Mouse (Mus musculus) fibroblast of lung, adult 2 months (primary cell): ENCODE data around the gene 3110009E18Rik.

Source experiments
- DNase-seq: peaks from one replicate; pipeline ENCODE4 v3.0.0-alpha.2; 2011; ENCODE audit warnings: low read depth

3110009E18Rik gene

DNA sequence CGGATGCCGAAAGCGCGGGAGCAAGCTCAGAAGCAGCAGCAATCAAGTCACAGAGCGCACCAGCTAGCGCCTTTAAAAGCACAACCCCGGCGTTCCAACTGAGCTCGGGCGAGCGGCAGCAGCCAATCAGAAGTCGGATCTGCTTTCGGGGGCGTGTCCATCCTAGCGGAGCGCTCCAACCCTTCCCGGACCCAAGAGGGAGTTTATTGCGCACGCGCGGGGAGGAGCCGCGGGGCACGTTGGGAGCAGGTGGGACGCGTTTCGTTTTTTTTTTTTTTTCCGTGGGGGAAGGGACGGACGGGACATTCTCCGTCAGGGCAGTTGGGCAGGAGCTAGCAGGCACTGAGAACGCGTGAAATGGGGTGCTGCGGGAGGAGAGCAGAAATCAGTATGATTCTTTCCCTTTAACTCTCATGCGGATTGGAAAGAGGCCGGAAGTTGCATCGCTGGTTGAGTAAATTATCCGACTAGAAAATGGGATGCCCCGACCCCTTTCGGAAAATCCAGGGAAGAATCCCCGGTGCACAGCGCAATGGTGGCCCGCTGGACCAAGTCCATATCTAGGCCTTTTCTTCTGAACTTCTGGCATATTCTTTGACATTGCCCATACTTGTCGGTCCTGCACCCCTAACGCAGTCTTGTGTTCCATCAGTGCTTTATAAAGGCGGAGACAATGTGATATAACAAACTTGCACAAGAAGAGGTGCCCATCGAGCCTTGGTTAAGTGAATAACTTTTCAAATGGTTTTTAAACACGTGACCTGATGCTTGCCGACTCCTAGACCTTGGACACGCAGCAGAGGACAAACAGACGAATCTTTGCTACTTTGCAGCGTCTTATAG lies at the start of gene 3110009E18Rik, which contains the start of gene Dbi:
Gene 3110009E18Rik (plus strand): TSS at position 219 of the 843 bp plus-strand sequence.
Gene Dbi (minus strand): TSS at position 110 of the 843 bp plus-strand sequence.
- peak; percentile 96 for DNase-seq

DNA sequence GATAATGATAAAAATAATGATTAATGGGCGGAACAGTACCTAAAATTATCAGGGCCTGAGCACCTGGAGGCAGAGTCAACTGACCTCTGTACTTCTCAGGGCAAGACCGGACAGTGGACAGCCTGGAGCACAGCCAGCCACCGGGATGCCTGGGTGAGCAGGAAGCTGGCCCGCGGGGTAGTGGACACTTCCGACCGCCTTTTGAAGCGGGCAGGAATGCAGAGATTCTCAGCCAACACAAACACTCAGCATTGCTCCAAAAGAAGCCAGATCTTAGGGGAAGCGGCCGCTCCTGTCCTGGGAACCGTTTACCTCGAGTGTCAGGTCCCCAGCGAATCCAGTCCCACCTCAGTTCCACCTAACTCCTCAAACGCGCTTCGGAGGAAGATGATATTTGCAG lies 48.1 kb upstream of the 3110009E18Rik start:
- no peak for DNase-seq

DNA sequence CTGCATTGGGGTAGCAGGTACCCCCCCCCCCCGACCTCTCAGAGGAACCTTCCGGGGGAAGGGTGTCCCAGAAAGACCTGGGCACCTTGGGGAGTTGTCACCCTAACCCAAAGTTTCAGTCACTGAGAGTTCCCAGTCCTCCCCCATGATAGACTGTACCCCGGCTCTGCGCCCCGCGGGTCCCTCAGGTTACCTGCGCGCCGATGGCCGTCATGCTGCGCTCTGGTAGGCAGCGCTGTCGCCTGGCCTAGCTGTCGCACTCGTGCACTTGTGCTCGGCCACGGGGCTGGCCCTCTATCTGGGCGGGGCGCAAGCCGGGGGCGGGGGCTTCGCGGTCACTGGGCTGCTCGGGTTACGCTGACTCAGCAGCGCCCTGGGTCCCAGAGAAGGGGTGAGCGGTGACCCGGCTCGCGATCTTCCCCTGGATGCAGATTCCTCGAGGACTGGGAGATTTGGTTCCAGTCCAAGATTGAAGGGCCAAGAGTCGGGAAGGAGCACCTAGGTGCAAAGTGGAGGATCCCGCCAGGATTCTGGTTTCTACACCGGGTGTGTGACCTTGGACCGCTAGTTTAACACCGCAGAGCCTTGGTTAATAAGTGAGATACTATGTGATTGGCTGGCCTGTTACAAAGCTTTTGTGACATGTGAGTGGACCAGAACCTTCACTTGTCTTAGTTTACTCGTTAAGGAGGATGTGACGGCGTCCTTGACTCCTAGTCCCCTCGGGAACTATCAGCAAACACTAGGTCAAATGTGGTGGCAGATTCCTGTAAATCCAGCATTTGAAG lies 47.3 kb upstream of the 3110009E18Rik start, which contains the start of gene Tmem37:
Gene Tmem37 (minus strand): TSS at position 556 of the 788 bp plus-strand sequence.
- no peak for DNase-seq

DNA sequence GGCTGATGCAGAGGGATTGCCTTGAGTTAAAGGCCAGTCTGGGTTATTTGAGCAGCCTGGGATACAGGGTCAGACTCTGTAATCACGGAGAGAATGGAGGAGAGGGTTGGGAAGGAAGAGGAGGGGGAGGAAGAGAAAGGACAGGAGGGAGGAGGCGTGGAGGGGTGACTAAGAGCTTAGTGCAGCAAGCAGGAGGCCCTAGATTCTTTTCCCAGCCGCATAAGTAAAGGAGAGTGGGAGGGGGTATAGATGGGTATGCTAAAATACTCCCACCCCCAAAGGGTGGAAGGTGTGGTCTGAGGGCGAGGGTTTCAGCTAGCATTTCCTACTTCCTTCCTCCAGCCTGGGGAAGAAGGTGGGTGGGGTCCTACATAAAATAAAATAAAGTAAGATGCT lies 46.7 kb upstream of the 3110009E18Rik start:
- DNase-seq = no peak

DNA sequence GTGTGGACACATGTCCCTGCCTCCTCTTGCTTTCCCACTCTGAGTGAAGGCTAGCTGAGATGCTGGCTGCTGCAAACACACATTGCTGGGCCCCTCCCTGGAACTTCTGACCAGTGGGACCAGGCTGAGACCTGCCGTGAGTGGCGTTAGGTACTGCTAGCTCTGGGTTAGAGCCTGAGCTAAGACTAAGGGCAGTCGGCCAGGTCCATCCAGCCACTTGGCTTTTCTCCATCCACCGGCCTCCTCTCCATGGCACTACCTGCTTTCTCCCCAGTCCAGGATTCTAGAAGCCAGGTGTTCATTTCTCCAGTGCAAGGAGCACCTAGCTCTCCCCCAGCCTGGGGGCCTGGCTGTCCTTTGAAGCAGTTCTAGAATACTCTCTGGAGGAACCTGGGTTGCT lies 46.1 kb upstream of the 3110009E18Rik start:
- no peak for DNase-seq

DNA sequence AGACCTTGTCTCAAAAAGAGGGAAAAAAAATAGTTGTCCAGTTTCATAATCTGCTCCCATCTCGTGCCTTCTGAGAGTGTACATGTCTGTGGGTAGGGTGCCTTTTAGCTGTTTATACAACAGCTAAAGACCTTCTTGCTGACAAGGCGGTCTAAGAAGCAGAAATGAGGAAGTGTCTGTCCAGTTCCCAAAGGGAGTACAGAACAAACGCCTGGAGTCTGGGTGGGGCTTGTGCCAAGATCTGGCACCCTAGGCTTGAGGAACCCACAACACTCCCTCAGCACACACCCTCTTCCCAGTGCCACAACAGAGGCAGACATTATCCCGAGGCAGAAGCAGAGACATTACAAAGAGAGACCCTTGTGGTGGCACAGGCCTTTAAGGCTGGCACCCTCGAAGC lies 45.5 kb upstream of the 3110009E18Rik start:
- DNase-seq = no peak

DNA sequence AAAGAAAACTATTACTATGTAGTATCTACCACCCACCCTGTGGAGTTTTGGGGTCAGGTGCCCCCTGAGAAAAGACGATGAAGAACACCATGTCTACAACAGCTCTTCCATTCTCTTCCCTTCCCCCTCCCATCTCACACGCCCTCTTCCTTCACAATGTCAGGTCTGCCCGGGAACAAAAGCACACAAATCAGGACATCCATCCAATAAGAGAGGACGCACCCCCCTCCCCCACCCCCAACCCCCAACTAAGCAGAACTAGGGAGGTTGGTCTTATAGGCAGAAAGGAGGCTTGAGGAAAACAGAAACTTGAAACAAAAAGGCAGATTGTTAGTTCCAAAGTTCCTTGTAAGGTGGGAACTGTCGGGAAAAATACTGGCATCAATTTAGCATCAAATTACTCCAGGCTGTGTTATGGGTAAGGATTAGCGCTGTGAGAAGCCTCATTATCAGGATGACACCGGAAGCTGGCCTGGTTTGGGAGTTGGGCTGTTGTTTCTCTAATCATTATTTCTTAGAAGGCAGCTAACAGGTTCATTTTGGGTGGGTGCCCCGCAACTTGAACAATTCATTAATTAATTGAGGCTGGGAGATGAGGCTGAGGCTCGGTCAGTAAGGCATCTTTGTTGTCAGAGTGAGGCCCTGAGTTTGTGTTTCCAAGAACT lies 43.1 kb upstream of the 3110009E18Rik start:
- DNase-seq = no peak

DNA sequence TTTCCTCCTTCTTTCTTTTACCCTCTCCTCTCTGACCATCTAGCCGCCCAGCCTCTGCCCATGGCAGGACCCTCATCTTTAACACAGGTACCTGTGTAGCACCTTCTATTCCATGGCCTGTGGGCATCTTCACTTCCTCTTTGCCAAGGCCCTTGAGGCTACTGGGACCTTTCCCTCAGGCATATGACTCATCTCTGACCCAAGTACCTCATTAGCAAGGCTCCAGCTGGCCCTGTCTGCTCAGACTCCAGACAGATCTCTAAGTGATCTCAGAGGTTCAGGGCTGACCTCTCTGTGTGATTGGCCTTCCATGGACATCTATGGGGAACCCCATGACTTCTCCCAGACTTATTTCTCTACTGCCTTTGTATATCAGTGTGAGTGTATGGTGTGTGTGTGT lies 40.4 kb upstream of the 3110009E18Rik start:
- DNase-seq = no peak

DNA sequence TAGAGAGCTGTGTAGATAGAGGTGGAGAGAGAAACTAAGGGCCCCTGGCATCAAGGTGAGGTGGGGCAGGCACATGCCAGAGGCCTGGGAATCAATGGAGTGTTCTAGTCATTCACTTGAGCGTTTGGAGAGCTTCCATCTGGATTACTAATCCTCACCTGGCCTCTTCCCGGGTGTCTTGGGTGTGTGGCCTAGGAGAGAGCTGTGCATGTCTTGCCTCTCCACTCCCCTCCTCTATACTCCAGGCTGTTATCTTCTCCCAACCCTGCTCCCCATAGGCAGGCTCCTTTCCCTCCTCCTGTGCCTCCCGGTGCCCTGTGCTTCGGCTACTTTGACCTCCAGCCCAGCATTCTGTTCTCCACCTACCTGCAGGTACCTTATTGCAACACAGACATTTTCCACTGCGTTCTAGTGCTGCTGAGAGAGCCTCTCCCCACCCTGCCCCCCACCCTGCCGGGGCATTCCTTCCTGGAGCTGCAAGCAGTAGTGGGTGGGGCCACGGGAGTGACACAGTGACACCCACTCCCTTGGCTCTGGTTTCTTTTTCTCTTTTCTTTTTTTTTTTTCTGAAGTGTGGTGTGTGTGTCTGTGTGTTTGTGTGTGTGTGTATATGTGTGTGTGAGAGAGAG lies 37.9 kb upstream of the 3110009E18Rik start:
- DNase-seq = no peak

DNA sequence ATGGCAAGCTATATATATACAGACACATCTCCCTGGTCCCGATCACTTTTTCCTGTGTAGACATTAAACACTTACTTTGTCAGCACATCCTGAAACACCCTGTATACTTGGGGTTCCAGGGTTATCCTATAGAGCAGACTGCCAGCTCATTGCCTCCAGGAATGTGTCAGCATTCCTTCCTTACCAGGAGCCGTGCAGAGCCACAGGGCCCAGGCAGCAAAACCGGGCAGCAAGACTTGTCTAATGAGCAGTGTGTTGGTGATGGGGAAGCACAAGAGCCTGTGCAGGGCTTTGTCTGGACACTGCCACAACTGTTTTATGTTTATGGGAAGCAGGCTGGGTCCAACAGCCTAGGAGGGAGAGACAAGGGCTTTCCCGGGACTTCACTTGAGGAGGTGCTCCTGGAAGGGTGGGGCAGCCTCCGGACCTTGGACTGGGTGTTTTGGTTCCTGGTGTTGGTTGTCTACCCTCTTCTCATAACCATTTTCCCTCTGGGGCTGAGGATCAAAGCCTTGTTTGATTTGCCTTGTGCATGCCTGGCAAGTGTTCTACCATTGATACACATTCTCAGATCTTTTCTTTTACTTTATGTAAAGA lies 37.0 kb upstream of the 3110009E18Rik start:
- no peak for DNase-seq

DNA sequence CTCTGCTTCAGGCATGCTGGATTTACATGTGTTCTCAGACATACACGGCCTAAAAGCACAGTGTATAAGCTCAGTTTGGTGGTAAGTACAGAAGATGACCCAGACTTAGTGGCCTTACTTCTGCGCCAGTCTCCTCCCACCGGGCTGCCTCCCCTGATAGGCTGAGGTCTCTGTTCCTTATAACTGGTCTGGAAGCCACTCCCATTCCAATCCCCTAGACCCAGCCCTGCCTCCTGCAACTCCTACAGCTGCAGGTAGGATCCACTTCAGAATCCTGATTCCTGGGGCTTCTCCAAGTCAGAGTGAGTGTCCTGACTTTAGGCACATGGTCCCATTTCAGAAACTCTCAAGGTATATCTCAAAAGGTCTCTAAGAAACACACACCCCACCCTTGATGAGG lies 35.3 kb upstream of the 3110009E18Rik start:
- DNase-seq = no peak

DNA sequence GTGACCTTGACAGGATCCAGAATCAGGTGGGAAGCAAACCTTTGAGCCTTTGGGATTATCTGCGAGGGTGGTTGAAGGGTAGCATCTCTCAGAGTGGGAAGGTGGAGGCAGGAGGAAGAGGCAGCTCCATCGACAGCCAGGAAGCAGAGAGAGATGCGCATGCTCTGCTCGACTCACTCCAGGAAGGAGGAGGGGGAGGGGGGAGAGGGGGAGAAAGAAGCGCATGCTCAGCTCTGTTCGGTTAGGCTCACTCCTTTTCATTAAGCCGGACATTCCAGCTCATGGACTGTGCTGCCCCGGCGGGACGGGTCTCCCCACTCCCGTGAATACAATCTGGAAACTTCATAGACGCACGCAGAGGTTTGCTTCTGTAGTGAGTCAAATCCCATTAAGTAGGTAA lies 34.3 kb upstream of the 3110009E18Rik start:
- no peak for DNase-seq

DNA sequence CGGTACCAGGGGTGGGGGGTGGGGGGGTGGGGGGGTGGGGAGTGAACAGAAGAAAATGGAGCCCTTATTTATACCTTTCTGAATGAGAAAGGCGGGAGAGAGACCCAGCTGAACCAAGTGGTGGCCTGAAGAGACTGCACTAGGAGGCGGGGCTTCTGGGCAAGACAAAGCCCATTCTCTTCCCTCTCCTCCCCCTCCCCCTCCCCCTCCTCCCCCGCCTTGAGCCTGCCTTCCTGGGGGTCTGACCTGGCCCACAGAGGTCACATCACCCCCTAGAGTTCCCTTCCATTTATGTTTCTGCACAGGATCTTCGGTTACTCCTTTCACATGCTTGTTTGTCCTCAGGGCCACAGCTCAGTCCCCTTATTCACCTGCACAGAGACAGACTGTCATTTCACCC lies 31.8 kb upstream of the 3110009E18Rik start:
- DNase-seq = no peak

DNA sequence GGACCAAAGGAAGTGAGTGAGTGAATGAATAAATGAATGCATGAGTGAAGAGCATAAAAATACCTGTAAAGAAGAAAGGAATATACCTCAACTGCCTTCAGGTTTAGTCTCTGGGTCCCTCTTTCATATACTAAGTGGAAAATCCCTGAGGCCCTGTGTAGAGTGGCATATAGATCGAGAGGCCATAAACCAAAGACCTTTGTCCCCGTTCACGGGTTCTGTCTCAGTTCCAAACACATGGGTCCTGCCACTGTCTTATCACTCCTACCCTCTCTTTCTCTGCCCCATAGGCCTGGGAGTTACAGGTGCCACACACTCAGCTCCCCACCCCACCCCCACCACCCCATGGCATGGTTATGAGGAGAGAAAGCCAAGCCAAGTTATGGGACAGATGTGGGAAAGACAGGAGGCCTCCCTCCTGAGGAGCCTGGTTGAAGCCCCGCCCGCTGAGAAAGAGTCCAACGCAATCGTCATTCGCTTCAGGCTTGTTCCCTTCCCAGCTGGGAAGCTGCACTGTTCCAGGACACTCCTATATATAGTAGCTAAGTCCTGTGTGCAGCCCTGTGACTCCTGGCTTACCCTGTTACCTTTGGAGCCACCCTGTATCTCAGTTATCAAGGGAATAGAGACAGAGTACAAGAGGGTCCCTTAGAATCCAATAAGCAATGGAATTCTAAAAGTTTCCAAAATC lies 30.0 kb upstream of the 3110009E18Rik start:
- no peak for DNase-seq

DNA sequence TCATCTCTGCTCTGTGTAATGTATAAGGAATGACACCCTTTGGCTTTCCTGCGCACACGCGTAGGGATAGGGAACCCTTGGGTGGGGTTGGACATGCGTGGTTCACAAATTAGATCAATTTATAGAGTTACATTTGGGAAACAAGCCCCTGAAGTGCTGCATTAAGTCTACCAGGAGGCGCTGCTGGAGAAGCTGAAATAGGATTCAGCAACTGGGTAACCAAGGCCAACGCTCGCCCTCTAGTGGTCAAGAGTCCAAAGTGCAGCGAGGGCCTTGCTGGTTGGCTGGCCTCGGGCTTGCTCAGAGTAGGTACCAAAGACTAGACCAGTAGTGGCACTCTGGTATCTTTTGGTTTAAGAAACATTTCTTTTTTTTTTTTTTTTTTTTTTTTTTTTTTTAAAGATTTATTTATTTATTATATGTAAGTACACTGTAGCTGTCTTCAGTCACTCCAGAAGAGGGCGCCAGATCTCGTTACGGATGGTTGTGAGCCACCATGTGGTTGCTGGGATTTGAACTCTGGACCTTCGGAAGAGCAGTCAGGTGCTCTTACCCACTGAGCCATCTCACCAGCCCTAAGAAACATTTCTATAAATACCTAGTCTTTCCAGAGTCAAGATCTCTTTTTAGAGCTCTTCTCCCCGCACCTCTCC lies 27.4 kb upstream of the 3110009E18Rik start:
- peak; percentile 72 for DNase-seq

DNA sequence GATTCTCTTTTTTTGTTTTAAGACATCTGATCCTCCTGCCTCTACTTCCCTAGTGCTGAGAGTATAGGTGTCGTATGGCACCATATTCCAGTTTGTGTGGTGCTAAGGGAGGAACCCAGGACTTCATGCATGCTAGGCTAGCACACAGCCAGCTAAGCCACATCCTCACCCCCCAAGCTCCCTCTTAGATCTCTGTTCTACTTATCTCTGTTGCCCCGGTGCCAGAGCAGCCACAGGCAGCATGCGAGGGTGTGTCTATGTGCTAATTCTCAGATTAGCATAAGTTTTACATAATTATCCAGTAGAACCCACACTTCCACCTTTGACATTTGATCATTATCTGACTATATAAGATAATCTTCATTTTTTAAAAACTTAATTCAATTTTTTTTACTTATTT lies 26.1 kb upstream of the 3110009E18Rik start:
- DNase-seq = no peak

DNA sequence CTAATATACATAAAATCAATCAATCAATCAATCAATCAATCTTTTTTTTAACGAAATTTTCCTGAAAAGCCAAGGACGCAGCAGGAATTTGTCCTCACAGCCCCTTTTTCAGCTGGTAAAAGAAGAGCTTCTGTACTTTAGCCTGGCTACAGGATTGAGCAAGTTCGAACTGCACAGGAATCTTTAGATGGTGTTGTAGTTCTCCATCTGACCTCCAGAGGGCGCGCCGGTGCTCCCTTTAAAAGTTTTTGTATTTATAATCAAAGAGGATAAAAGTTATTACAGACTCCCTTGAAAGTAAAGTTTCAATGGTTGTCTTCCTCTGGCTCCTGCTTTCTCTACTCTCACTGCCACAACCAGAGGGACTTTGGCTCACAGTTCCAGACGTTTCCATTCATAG lies 22.7 kb upstream of the 3110009E18Rik start:
- DNase-seq = peak; percentile 58

DNA sequence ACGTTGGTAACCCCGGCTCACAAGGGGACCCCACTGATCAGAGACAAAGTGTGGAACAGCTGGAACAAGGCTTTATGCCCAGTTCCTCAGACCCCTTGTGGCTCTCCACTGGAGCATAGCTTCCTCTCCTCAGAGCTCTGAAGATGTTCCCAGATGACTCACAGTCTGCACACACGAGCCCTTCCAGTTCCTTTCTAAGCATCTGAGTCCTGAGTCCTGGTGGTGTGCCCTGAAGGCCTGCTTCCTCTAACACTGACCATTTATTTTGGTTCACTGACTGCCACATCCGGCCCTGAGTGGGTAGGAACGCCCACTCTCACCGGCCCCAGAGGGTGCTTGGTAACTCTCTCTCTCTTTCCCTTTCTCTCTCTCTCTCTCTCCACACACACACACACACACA lies 21.5 kb upstream of the 3110009E18Rik start:
- DNase-seq = no peak

DNA sequence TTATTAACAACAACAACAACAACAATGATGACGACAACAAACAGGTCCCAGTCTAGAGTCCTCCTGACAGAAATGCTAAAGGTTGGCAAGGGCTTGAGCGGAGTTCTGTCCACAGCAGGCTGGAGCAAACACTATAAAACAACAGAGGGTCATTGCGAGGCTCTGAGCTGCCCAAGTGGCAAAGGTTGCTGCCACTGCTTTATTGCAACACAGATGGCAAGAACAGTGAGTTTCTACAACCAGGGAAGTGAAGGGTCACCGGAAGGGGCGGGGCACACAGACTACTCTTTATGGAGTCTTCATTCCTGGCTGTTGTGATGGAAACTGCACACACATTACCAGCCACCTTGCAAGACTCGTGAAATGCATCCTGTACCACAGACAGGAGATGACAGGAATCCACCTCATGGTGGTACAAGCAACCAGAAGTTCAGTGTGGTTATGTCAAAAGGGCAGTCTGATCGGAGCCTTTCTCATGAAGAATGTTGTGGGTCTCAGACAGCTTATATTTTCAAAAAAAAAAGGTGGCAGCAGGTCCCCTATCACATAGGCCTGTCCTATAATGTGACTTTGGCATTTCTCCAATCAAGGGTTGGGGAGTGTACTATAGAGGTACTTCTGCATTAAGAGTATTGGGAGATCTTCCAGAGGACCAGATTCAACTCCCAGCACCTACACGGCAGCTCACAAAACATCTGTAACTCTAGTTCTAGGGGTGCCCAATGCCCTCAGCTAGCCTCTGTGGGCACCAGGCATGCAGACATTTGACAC lies 20.3 kb upstream of the 3110009E18Rik start:
- DNase-seq = no peak

DNA sequence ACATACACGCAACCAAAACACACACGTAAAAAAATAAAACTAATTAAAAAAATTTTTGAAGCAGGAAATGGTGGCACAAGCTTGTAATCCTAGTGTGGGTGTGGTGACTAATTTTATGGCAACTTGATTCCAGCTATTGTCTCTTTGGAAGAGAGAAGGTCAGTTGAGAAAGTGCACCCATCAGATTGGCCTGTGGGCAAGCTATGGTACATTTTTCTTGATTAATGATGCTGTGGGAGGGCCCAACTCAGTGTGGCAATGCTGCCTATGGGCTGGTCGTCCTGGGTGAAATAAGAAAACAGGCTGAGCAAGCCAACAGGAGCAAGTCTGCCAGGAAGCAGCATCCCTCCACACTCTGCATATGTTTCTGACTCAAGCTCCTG lies 19.8 kb upstream of the 3110009E18Rik start:
- no peak for DNase-seq
